Mouse (Mus musculus) spleen, adult 2 months (tissue): ENCODE measurements around the gene Fkbp3.

Experiments
- CTCF ChIP-seq: fragments of 200-500 bp; IDR thresholded peaks from 2 replicates; pipeline ENCODE4 v1.5.1; 2011; ENCODE audit warnings: mild to moderate bottlenecking, inconsistent platforms; ENCODE audit not compliant: insufficient read depth, insufficient read length, insufficient replicate concordance; ENCODE audit errors: extremely low read depth
- POLR2A ChIP-seq: fragments of 200-500 bp; IDR thresholded peaks from 2 replicates; pipeline ENCODE4 v1.6.1; 2011; ENCODE audit warnings: low read depth, low read length, inconsistent platforms

DNA sequence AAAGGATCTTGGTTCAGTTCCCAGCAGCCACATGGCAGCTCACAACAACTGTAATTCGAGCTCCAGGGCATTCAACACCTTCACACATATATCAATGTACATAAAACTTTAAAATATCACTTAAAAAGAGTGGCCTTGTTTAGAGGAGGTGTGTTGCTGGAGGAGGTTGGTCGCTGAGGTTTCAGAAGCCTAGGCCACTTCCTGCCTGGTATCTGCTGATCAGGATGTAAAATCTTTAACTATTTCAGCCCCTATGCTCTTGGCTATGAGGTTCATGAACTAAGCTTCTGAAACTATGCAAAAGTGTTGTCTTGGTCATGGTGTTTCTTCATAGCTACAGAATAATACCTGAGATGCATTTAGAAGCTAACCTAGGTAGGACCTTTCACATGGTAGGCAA, 8.6 kb downstream of the Fkbp3 start:
- TF ChIP-seq CTCF (no peak), POLR2A (no peak)
